Mouse (Mus musculus) kidney, adult 2 months (tissue): Measurements from ENCODE around the gene Epha1.

Experiments used
- CTCF ChIP-seq: fragments of 200-500 bp; conservative IDR thresholded peaks from 2 replicates; pipeline ENCODE4 v1.5.1; 2011; ENCODE audit warnings: low read depth, mild to moderate bottlenecking, control low read depth, low read length, moderate library complexity, mixed read lengths; ENCODE audit not compliant: insufficient read depth, insufficient read length
- POLR2A ChIP-seq: fragments of 200-500 bp; IDR thresholded peaks from one replicate; pipeline ENCODE4 v1.6.1; 2011; ENCODE audit warnings: low read depth, low read length, control low read depth

DNA sequence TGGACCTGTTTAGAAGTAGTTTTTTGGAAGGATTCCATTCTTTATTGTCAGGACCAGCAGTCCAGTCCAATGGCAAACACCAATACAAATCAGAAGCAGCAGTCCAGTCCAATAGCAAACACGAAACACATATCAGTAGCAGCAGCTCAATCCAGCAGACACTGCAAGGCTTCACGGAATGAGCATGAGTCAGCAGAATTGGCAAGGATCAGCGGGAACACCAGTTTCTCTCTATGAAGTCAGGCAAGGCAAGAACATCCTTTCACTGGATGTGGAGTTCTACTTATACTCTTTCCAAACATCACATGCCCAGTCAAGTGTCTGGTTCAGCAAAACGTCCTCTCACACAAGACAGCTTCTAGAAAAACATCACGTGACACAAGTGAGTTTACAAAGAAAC is 33.1 kb downstream of the Epha1 start:
- no peak for TF ChIP-seq CTCF
- TF ChIP-seq POLR2A, result no peak
